Mouse (Mus musculus) liver, embryonic 14.5 days (tissue): Measurements from ENCODE around the gene Farsa. TPM values are rescaled to one million over a fixed set of nuclear protein-coding genes. Genes with fewer than 3 reads are reported as not detected.

Experiments used
- ATAC-seq: fragments of 200-750 bp; cut with Nextera tagmentation; 2 replicates; pipeline ENCODE4 v1.8.0; 2017; ENCODE audit warnings: moderate number of reproducible peaks, mild to moderate bottlenecking, moderate library complexity; ENCODE audit not compliant: insufficient read depth
- DNase-seq, 3 experiments: peaks; one replicate each; pipeline ENCODE4 v3.0.0-alpha.2; 2012 to 2013; ENCODE audit warnings: low read depth in 3 of 3, low spot score in 3 of 3
- H3K27ac ChIP-seq: fragments of 300-500 bp; sonication (generic); 2 replicates; pipeline ENCODE4 v1.5.1; 2014; ENCODE audit warnings: moderate library complexity, mild to moderate bottlenecking, control low read depth, inconsistent platforms
- H3K27me3 ChIP-seq: fragments of 300-500 bp; sonication (generic); 2 replicates; pipeline ENCODE4 v1.6.1; 2014; ENCODE audit warnings: mild to moderate bottlenecking, low read length, moderate library complexity; ENCODE audit not compliant: control insufficient read depth, insufficient read depth
- H3K36me3 ChIP-seq: fragments of 300-500 bp; sonication (generic); replicated peaks from 2 replicates; pipeline ENCODE4 v1.6.1; 2014; ENCODE audit warnings: low read depth; ENCODE audit not compliant: control insufficient read depth, insufficient read depth
- H3K4me1 ChIP-seq, 2 experiments: fragments of 200-500 bp in 1 of 2; fragments of 300-500 bp in 1 of 2; sonication (generic) in 1 of 2; replicated peaks; 2 replicates each; pipeline ENCODE4 v1.6.1; 2012 to 2014; ENCODE audit warnings: antibody characterized with exemption in 1 of 2, inconsistent platforms in 1 of 2, low read length in 1 of 2; ENCODE audit not compliant: control insufficient read depth in 2 of 2, insufficient read depth in 2 of 2
- H3K4me2 ChIP-seq: fragments of 300-500 bp; sonication (generic); 2 replicates; pipeline ENCODE4 v1.6.1; 2014; ENCODE audit warnings: low read depth, mild to moderate bottlenecking, control low read depth, moderate library complexity
- H3K4me3 ChIP-seq, 2 experiments: fragments of 200-500 bp in 1 of 2; fragments of 300-500 bp in 1 of 2; sonication (generic) in 1 of 2; 2 replicates each; pipeline ENCODE4 v1.5.1; 2012 to 2014; ENCODE audit warnings: low read depth in 2 of 2, low read length in 2 of 2, mild to moderate bottlenecking in 2 of 2, control low read depth in 1 of 2, inconsistent platforms in 1 of 2, moderate library complexity in 1 of 2; ENCODE audit not compliant: insufficient read depth in 1 of 2
- H3K9ac ChIP-seq: fragments of 300-500 bp; sonication (generic); replicated peaks from 2 replicates; pipeline ENCODE4 v1.6.1; 2014; ENCODE audit warnings: mild to moderate bottlenecking, control low read depth, moderate library complexity
- H3K9me3 ChIP-seq: fragments of 300-500 bp; sonication (generic); 2 replicates; pipeline ENCODE4 v1.6.1; 2016; ENCODE audit warnings: low read length, mixed read lengths; ENCODE audit not compliant: control insufficient read depth
- CTCF ChIP-seq: IDR thresholded peaks from 2 replicates; pipeline ENCODE4 v1.5.1; 2016; ENCODE audit warnings: antibody characterized with exemption, low read depth, control low read depth
- EP300 ChIP-seq: IDR thresholded peaks from 2 replicates; pipeline ENCODE4 v1.6.1; 2016; ENCODE audit warnings: antibody characterized with exemption, low read depth
- WGBS: fragments of 180-500 bp; shearing (Covaris S2); extraction: QIAGEN DNeasy Blood & Tissue Kit; methylation state at CpG from one replicate; pipeline ENCODE4 v1.1.7; 2014; ENCODE audit not compliant: insufficient replicate concordance; 5-methylcytosine and 5-hydroxymethylcytosine counted together
- microRNA-seq: library from miRNA; unstranded; fragments of <30 nt; microRNA quantifications from one replicate; pipeline ENCODE4, GENCODE M21; 2016
- polyA plus RNA-seq, 2 experiments: library from polyadenylated mRNA; depleted of rRNA in 1 of 2; stranded (reverse) in 1 of 2; unstranded in 1 of 2; fragments of >200 nt; fragmentation: Nextera tagmentation in 1 of 2; extraction: Ambion mirVana in 1 of 2; gene quantifications; 2 replicates each; pipeline versions ENCODE4 v1.2.1 to v1.2.3; 2012 to 2014

Gene Farsa
- polyA plus RNA-seq, 2 experiments, result 45.8 to 54.8 TPM

DNA sequence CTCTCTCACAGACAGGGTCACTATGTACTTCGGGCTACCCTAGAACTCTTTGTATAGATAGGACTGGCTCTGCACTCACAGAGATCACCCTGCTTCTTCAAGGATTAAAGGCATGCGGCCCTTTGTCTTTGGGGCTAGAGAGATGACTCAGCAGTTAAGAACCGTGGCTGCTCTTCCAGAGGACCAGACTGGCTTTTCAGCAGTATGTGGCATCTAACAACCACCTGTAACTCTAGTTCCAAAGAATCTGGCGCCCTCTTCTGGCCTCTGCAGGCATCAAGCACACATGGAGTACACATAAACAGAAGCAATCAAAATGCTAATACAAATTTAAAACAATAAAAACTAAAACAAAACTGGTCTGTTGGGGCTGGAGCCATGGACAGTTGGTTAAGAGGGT is 57.2 kb downstream of the Farsa start:
- no peaks in the 10 kb centered on the region; the same call in 1 of the 2 replicates for H3K36me3 ChIP-seq
- ATAC-seq (no peak; the same call in 1 of the 2 replicates), DNase-seq (peak; percentile 73 to 76 (median 76))
- H3K27ac ChIP-seq, result no peak overlapping the region; the same call in 1 of the 2 replicates
- H3K9me3 ChIP-seq, result no peaks in the 10 kb centered on the region
- H3K27me3 ChIP-seq, result peaks cover 11% of the 10 kb centered on the region
- H3K4me1 ChIP-seq, result peaks cover 3 to 13% of the 10 kb centered on the region in 2 experiments; a peak in 3 of 4 replicates
- H3K9ac ChIP-seq, result no peak overlapping the region
- WGBS, result 18% methylated on average over 4 of the region's 4 CpGs
- H3K4me2 ChIP-seq, result peak overlapping the region; percentile 61
- peak overlapping the region in 1 of 2 experiments; percentile 40; a peak in 1 of 4 replicates for H3K4me3 ChIP-seq
- no peak for TF ChIP-seq EP300
- TF ChIP-seq CTCF, result peak; percentile 76

DNA sequence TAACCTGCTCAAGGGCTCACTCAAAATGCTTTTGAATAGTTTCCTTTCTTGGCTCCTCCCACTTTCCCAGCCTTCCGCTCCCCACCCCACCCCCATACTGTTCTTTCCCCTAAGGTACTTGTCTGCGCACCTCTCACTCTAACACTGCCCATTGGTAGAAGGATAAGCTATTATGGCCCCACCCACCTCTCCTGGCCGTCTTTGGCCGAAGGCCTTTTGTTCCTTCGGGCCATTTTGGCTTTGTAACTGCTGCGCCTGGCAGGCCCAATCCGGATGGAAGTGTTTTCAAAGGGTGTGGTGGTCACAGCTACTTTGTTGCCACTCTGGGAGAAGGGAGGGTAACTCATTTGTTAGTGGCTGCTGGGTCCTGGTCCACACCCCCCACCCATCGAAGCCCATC is 58.5 kb downstream of the Farsa start:
- no peak for DNase-seq
- Histone ChIP-seq H3K27me3 (peaks cover 11% of the 10 kb centered on the region), H3K27ac (no peak overlapping the region), H3K36me3 (no peaks in the 10 kb centered on the region; the same call in 1 of the 2 replicates), H3K9ac (no peak overlapping the region), H3K4me3 (no peak overlapping the region), H3K9me3 (no peaks in the 10 kb centered on the region), H3K4me1 (peaks cover under 1 to 3% of the 10 kb centered on the region in 2 experiments; a peak in 2 of 4 replicates), H3K4me2 (no peak overlapping the region)
- ATAC-seq, result no peak
- no peak for TF ChIP-seq EP300
- no peak for TF ChIP-seq CTCF
- 84% methylated on average over 8 of the region's 8 CpGs for WGBS

DNA sequence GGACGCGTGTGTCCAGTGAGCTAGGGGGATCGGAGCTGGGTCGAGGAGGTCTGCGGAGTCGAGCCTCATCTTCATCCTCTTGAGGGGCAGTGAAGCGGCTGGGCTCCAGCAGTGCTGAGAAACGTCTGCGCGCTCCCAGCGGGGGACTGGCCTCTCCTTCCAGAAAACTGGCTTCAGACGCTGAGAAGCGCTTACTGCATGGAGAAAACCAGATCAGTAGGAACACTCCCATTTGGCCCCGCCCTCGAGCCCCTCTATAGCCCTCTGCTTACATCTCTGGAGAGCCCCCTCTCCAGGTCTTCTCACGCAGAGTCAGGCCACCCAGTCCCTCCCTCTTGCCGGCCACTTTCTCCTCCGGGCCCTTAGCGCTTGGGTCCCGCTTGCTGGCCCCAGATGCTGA is 61.0 kb downstream of the Farsa start:
- no peak overlapping the region for H3K4me2 ChIP-seq
- ATAC-seq (no peak), DNase-seq (no peak)
- no peak overlapping the region for H3K27ac ChIP-seq
- no peaks in the 10 kb centered on the region for H3K36me3 ChIP-seq
- peaks cover 5% of the 10 kb centered on the region; the same call in 1 of the 2 replicates for H3K27me3 ChIP-seq
- no peak overlapping the region for H3K4me3 ChIP-seq
- no peak overlapping the region for H3K9ac ChIP-seq
- 31% methylated on average over 20 of the region's 20 CpGs for WGBS
- TF ChIP-seq CTCF (no peak), EP300 (no peak)
- H3K4me1 ChIP-seq, result peaks cover 0 to 3% of the 10 kb centered on the region in 2 experiments; a peak in 2 of 4 replicates
- H3K9me3 ChIP-seq, result no peaks in the 10 kb centered on the region

DNA sequence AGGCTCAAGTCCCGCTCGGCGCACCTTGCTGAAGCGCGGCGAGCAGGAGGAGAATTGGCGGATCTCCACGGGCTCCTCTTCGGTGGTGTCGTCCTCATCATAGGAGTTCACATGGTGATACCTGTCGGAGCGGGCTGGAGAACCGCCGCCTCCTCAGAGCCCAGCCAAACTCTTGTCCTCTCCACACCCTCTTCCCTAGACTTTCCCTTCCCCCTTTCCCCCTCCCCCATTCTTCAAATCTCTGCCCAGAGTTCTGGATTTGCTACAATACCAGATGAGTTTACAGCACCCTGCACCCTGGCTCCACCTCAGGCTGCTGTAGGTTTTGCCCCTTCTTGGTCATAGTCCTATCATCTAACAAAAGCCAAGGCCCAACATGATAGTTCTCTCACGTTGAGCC is 61.9 kb downstream of the Farsa start:
- H3K36me3 ChIP-seq, result no peaks in the 10 kb centered on the region
- ATAC-seq (no peak), DNase-seq (no peak)
- TF ChIP-seq CTCF (no peak), EP300 (no peak)
- H3K4me1 ChIP-seq, result peaks cover 0 to under 1% of the 10 kb centered on the region in 2 experiments; a peak in 2 of 4 replicates
- H3K9me3 ChIP-seq, result no peaks in the 10 kb centered on the region
- no peak overlapping the region for H3K4me2 ChIP-seq
- no peak overlapping the region for H3K9ac ChIP-seq
- H3K4me3 ChIP-seq, result no peak overlapping the region
- H3K27me3 ChIP-seq, result peaks cover 5% of the 10 kb centered on the region; the same call in 1 of the 2 replicates
- no peak overlapping the region for H3K27ac ChIP-seq
- WGBS, result 78% methylated on average over 15 of the region's 15 CpGs

Small RNA genes within 50 kb of the gene (microRNA-seq; reads per million reads assigned to microRNA genes)
- gene Mir7069, result 4.2 reads per million, percentile 3 among the genes with 10 or more reads in this experiment

Other genes with a start within 250 kb of the Farsa start
Only the 30 nearest of the 31 such genes appear.
- gene Ier2, start 194.1 kb upstream of the Farsa start, polyA plus RNA-seq (2012; rRNA removed), result 6.2 and 8.4 TPM in 2 replicates
- 12.6 and 15.0 TPM in 2 replicates for gene Ier2, start 194.1 kb upstream of the Farsa start, polyA plus RNA-seq (2014; fragmentation: Nextera tagmentation; extraction: Ambion mirVana)
- gene Trmt1, start 170.7 kb upstream of the Farsa start, polyA plus RNA-seq (2012; rRNA removed), result 37.5 and 37.6 TPM in 2 replicates
- gene Trmt1, start 170.7 kb upstream of the Farsa start, polyA plus RNA-seq (2014; fragmentation: Nextera tagmentation; extraction: Ambion mirVana), result 27.4 and 34.1 TPM in 2 replicates
- 19.0 and 21.2 TPM in 2 replicates for gene Nacc1, start 169.1 kb upstream of the Farsa start, polyA plus RNA-seq (2012; rRNA removed)
- gene Nacc1, start 169.1 kb upstream of the Farsa start, polyA plus RNA-seq (2014; fragmentation: Nextera tagmentation; extraction: Ambion mirVana), result 6.3 and 7.6 TPM in 2 replicates
- gene Lyl1, start 155.5 kb upstream of the Farsa start, polyA plus RNA-seq (2012; rRNA removed), result 45.4 and 46.2 TPM in 2 replicates
- gene Lyl1, start 155.5 kb upstream of the Farsa start, polyA plus RNA-seq (2014; fragmentation: Nextera tagmentation; extraction: Ambion mirVana), result 55.6 and 57.7 TPM in 2 replicates
- 10.9 and 11.9 TPM in 2 replicates for gene G430095P16Rik, start 134.0 kb upstream of the Farsa start, polyA plus RNA-seq (2012; rRNA removed)
- 8.3 and 10.3 TPM in 2 replicates for gene G430095P16Rik, start 134.0 kb upstream of the Farsa start, polyA plus RNA-seq (2014; fragmentation: Nextera tagmentation; extraction: Ambion mirVana)
- gene Nfix, start 56.6 kb upstream of the Farsa start, polyA plus RNA-seq (2012; rRNA removed), result 1.2 and 1.4 TPM in 2 replicates
- 2.5 and 3.1 TPM in 2 replicates for gene Nfix, start 56.6 kb upstream of the Farsa start, polyA plus RNA-seq (2014; fragmentation: Nextera tagmentation; extraction: Ambion mirVana)
- gene Dand5, start 34.2 kb upstream of the Farsa start, polyA plus RNA-seq (2012; rRNA removed), result 1.9 TPM in 2 replicates
- gene Dand5, start 34.2 kb upstream of the Farsa start, polyA plus RNA-seq (2014; fragmentation: Nextera tagmentation; extraction: Ambion mirVana), result 2.5 and 2.7 TPM in 2 replicates
- gene Gadd45gip1, start 25.5 kb upstream of the Farsa start, polyA plus RNA-seq (2012; rRNA removed), result 24.4 and 31.0 TPM in 2 replicates
- gene Gadd45gip1, start 25.5 kb upstream of the Farsa start, polyA plus RNA-seq (2014; fragmentation: Nextera tagmentation; extraction: Ambion mirVana), result 50.2 and 55.7 TPM in 2 replicates
- 139 and 184 TPM in 2 replicates for gene Rad23a, start 16.3 kb upstream of the Farsa start, polyA plus RNA-seq (2012; rRNA removed)
- 258 and 279 TPM in 2 replicates for gene Rad23a, start 16.3 kb upstream of the Farsa start, polyA plus RNA-seq (2014; fragmentation: Nextera tagmentation; extraction: Ambion mirVana)
- 144 and 262 TPM in 2 replicates for gene Calr, start 10.1 kb upstream of the Farsa start, polyA plus RNA-seq (2012; rRNA removed)
- 348 and 351 TPM in 2 replicates for gene Calr, start 10.1 kb upstream of the Farsa start, polyA plus RNA-seq (2014; fragmentation: Nextera tagmentation; extraction: Ambion mirVana)
- gene Syce2, start 15.1 kb downstream of the Farsa start, polyA plus RNA-seq (2012; rRNA removed), result 16.7 and 26.4 TPM in 2 replicates
- gene Syce2, start 15.1 kb downstream of the Farsa start, polyA plus RNA-seq (2014; fragmentation: Nextera tagmentation; extraction: Ambion mirVana), result 78.2 and 80.2 TPM in 2 replicates
- gene Gcdh, start 36.9 kb downstream of the Farsa start, polyA plus RNA-seq (2012; rRNA removed), result 27.1 and 31.4 TPM in 2 replicates
- gene Gcdh, start 36.9 kb downstream of the Farsa start, polyA plus RNA-seq (2014; fragmentation: Nextera tagmentation; extraction: Ambion mirVana), result 38.9 and 42.7 TPM in 2 replicates
- 209 and 251 TPM in 2 replicates for gene Klf1, start 44.9 kb downstream of the Farsa start, polyA plus RNA-seq (2012; rRNA removed)
- gene Klf1, start 44.9 kb downstream of the Farsa start, polyA plus RNA-seq (2014; fragmentation: Nextera tagmentation; extraction: Ambion mirVana), result 522 and 566 TPM in 2 replicates
- gene Dnase2a, start 51.6 kb downstream of the Farsa start, polyA plus RNA-seq (2012; rRNA removed), result 9.6 and 11.0 TPM in 2 replicates
- 8.4 and 8.5 TPM in 2 replicates for gene Dnase2a, start 51.6 kb downstream of the Farsa start, polyA plus RNA-seq (2014; fragmentation: Nextera tagmentation; extraction: Ambion mirVana)
- 0.06 and 0.21 TPM in 2 replicates for gene Mast1, start 80.4 kb downstream of the Farsa start, polyA plus RNA-seq (2012; rRNA removed)
- gene Mast1, start 80.4 kb downstream of the Farsa start, polyA plus RNA-seq (2014; fragmentation: Nextera tagmentation; extraction: Ambion mirVana), result 0.08 and 0.14 TPM in 2 replicates
- 0.03 TPM in 1 of 2 replicates, not detected in the other for gene Rtbdn, start 90.0 kb downstream of the Farsa start, polyA plus RNA-seq (2012; rRNA removed)
- not detected in 2 replicates for gene Rtbdn, start 90.0 kb downstream of the Farsa start, polyA plus RNA-seq (2014; fragmentation: Nextera tagmentation; extraction: Ambion mirVana)
- not detected in 2 replicates for gene Gm49661, start 112.4 kb downstream of the Farsa start, polyA plus RNA-seq (2012; rRNA removed)
- gene Gm49661, start 112.4 kb downstream of the Farsa start, polyA plus RNA-seq (2014; fragmentation: Nextera tagmentation; extraction: Ambion mirVana), result not detected in 2 replicates
- 1,117 and 1,155 TPM in 2 replicates for gene Prdx2, start 112.6 kb downstream of the Farsa start, polyA plus RNA-seq (2012; rRNA removed)
- 2,207 and 2,282 TPM in 2 replicates for gene Prdx2, start 112.6 kb downstream of the Farsa start, polyA plus RNA-seq (2014; fragmentation: Nextera tagmentation; extraction: Ambion mirVana)
- 49.3 and 56.2 TPM in 2 replicates for gene Rnaseh2a, start 112.8 kb downstream of the Farsa start, polyA plus RNA-seq (2012; rRNA removed)
- gene Rnaseh2a, start 112.8 kb downstream of the Farsa start, polyA plus RNA-seq (2014; fragmentation: Nextera tagmentation; extraction: Ambion mirVana), result 107 and 125 TPM in 2 replicates
- gene Junb, start 121.7 kb downstream of the Farsa start, polyA plus RNA-seq (2012; rRNA removed), result 8.3 and 10.5 TPM in 2 replicates
- 10.5 and 11.2 TPM in 2 replicates for gene Junb, start 121.7 kb downstream of the Farsa start, polyA plus RNA-seq (2014; fragmentation: Nextera tagmentation; extraction: Ambion mirVana)
- 2.3 and 4.3 TPM in 2 replicates for gene Hook2, start 133.6 kb downstream of the Farsa start, polyA plus RNA-seq (2012; rRNA removed)
- 3.2 and 4.3 TPM in 2 replicates for gene Hook2, start 133.6 kb downstream of the Farsa start, polyA plus RNA-seq (2014; fragmentation: Nextera tagmentation; extraction: Ambion mirVana)
- gene Best2, start 157.5 kb downstream of the Farsa start, polyA plus RNA-seq (2012; rRNA removed), result 0.02 TPM in 1 of 2 replicates, not detected in the other
- not detected in 2 replicates for gene Best2, start 157.5 kb downstream of the Farsa start, polyA plus RNA-seq (2014; fragmentation: Nextera tagmentation; extraction: Ambion mirVana)
- 83.4 and 85.3 TPM in 2 replicates for gene Asna1, start 168.3 kb downstream of the Farsa start, polyA plus RNA-seq (2012; rRNA removed)
- 56.9 and 58.8 TPM in 2 replicates for gene Asna1, start 168.3 kb downstream of the Farsa start, polyA plus RNA-seq (2014; fragmentation: Nextera tagmentation; extraction: Ambion mirVana)
- gene Trir, start 169.8 kb downstream of the Farsa start, polyA plus RNA-seq (2012; rRNA removed), result 74.0 and 100 TPM in 2 replicates
- gene Trir, start 169.8 kb downstream of the Farsa start, polyA plus RNA-seq (2014; fragmentation: Nextera tagmentation; extraction: Ambion mirVana), result 84.4 and 89.3 TPM in 2 replicates
- 24.8 and 25.2 TPM in 2 replicates for gene Tnpo2, start 179.9 kb downstream of the Farsa start, polyA plus RNA-seq (2012; rRNA removed)
- 9.9 and 10.2 TPM in 2 replicates for gene Tnpo2, start 179.9 kb downstream of the Farsa start, polyA plus RNA-seq (2014; fragmentation: Nextera tagmentation; extraction: Ambion mirVana)
- gene Fbxw9, start 203.1 kb downstream of the Farsa start, polyA plus RNA-seq (2012; rRNA removed), result 8.9 and 13.5 TPM in 2 replicates
- 5.7 and 6.0 TPM in 2 replicates for gene Fbxw9, start 203.1 kb downstream of the Farsa start, polyA plus RNA-seq (2014; fragmentation: Nextera tagmentation; extraction: Ambion mirVana)
- gene Gm5741, start 211.0 kb downstream of the Farsa start, polyA plus RNA-seq (2012; rRNA removed), result 0.29 TPM in 1 of 2 replicates, not detected in the other
- gene Gm5741, start 211.0 kb downstream of the Farsa start, polyA plus RNA-seq (2014; fragmentation: Nextera tagmentation; extraction: Ambion mirVana), result not detected in 2 replicates
- 19.6 and 21.5 TPM in 2 replicates for gene Dhps, start 214.8 kb downstream of the Farsa start, polyA plus RNA-seq (2012; rRNA removed)
- 30.9 and 36.4 TPM in 2 replicates for gene Dhps, start 214.8 kb downstream of the Farsa start, polyA plus RNA-seq (2014; fragmentation: Nextera tagmentation; extraction: Ambion mirVana)
- gene Wdr83os, start 223.8 kb downstream of the Farsa start, polyA plus RNA-seq (2012; rRNA removed), result 40.6 and 51.8 TPM in 2 replicates
- 61.8 and 71.5 TPM in 2 replicates for gene Wdr83os, start 223.8 kb downstream of the Farsa start, polyA plus RNA-seq (2014; fragmentation: Nextera tagmentation; extraction: Ambion mirVana)
- gene Wdr83, start 224.3 kb downstream of the Farsa start, polyA plus RNA-seq (2012; rRNA removed), result 21.2 and 26.0 TPM in 2 replicates
- 20.1 and 24.4 TPM in 2 replicates for gene Wdr83, start 224.3 kb downstream of the Farsa start, polyA plus RNA-seq (2014; fragmentation: Nextera tagmentation; extraction: Ambion mirVana)